Mouse (Mus musculus) heart, embryonic 16.5 days (tissue): ENCODE data around the gene Sstr3. TPM values are rescaled to one million over a fixed set of nuclear protein-coding genes. Genes with fewer than 3 reads are reported as not detected.

Experiments
- ATAC-seq: fragments of 200-750 bp; cut with Nextera tagmentation; replicated peaks from 2 replicates; pipeline ENCODE4 v1.8.0; 2017; ENCODE audit warnings: moderate number of reproducible peaks; ENCODE audit not compliant: insufficient read depth, low FRiP score; ENCODE audit errors: extremely low read depth
- H3K27ac ChIP-seq: fragments of 300-500 bp; sonication (generic); 2 replicates; pipeline ENCODE4 v1.5.1; 2014; ENCODE audit warnings: mild to moderate bottlenecking, low read length, control low read depth, moderate library complexity
- H3K27me3 ChIP-seq: fragments of 300-500 bp; sonication (generic); 2 replicates; pipeline ENCODE4 v1.6.1; 2014; ENCODE audit warnings: low read length, mixed read lengths; ENCODE audit not compliant: control insufficient read depth, insufficient read depth
- H3K36me3 ChIP-seq: fragments of 300-500 bp; sonication (generic); 2 replicates; pipeline ENCODE4 v1.6.1; 2014; ENCODE audit not compliant: control insufficient read depth, insufficient read depth
- H3K4me1 ChIP-seq: fragments of 300-500 bp; sonication (generic); 2 replicates; pipeline ENCODE4 v1.6.1; 2014; ENCODE audit warnings: low read length, mixed read lengths; ENCODE audit not compliant: control insufficient read depth, insufficient read depth
- H3K4me2 ChIP-seq: fragments of 300-500 bp; sonication (generic); 2 replicates; pipeline ENCODE4 v1.6.1; 2014; ENCODE audit warnings: low read depth, mild to moderate bottlenecking, control low read depth, low read length
- H3K4me3 ChIP-seq: fragments of 300-500 bp; sonication (generic); 2 replicates; pipeline ENCODE4 v1.5.1; 2014; ENCODE audit warnings: mild to moderate bottlenecking, control low read depth, low read length
- H3K9ac ChIP-seq: fragments of 300-500 bp; sonication (generic); 2 replicates; pipeline ENCODE4 v1.6.1; 2014; ENCODE audit warnings: low read length, control low read depth
- H3K9me3 ChIP-seq: fragments of 300-500 bp; sonication (generic); replicated peaks from 2 replicates; pipeline ENCODE4 v1.6.1; 2016; ENCODE audit warnings: low read length; ENCODE audit not compliant: control insufficient read depth
- WGBS: fragments of 180-500 bp; shearing (Covaris S2); extraction: QIAGEN DNeasy Blood & Tissue Kit; methylation state at CpG from one replicate; pipeline ENCODE4 v1.1.7; 2014; 5-methylcytosine and 5-hydroxymethylcytosine counted together
- polyA plus RNA-seq: library from polyadenylated mRNA; unstranded; fragments of >200 nt; fragmentation: Nextera tagmentation; extraction: Ambion mirVana; gene quantifications from 2 replicates; pipeline ENCODE4 v1.2.1, GENCODE M21; 2015

The Sstr3 gene
- polyA plus RNA-seq, 1 experiment from 2014 or later, result not detected

- Histone ChIP-seq H3K4me1 (no peaks in the 10 kb centered on the region), H3K36me3 (no peaks in the 10 kb centered on the region), H3K9ac (no peak overlapping the region), H3K9me3 (peaks cover 4% of the 10 kb centered on the region; the same call in 1 of the 2 replicates), H3K4me2 (no peak overlapping the region), H3K4me3 (no peak overlapping the region), H3K27me3 (no peaks in the 10 kb centered on the region), H3K27ac (no peak overlapping the region)
- WGBS, result 57% methylated on average over 18 of the region's 18 CpGs
- 0 out of 2 replicates have a peak, but pooled peaks have one; percentile 43 for ATAC-seq
Observed at GRCm38 (mm10) chr15:78587050-78587994, 42.8 kb upstream of the Sstr3 start.

- H3K4me1 ChIP-seq, result peaks cover 8% of the 10 kb centered on the region
- H3K27me3 ChIP-seq, result no peaks in the 10 kb centered on the region
- H3K4me2 ChIP-seq, result no peak overlapping the region
- no peak overlapping the region for H3K4me3 ChIP-seq
- no peak for ATAC-seq
- H3K9me3 ChIP-seq, result peaks cover 4% of the 10 kb centered on the region; the same call in 1 of the 2 replicates
- no peak overlapping the region for H3K9ac ChIP-seq
- no peaks in the 10 kb centered on the region for H3K36me3 ChIP-seq
- 83% methylated on average over 7 of the region's 7 CpGs for WGBS
- H3K27ac ChIP-seq, result no peak overlapping the region
Observed at GRCm38 (mm10) chr15:78585404-78585803, 40.9 kb upstream of the Sstr3 start.

- Histone ChIP-seq H3K36me3 (no peaks in the 10 kb centered on the region), H3K9ac (no peak overlapping the region), H3K9me3 (peaks cover 4% of the 10 kb centered on the region; the same call in 1 of the 2 replicates), H3K27me3 (no peaks in the 10 kb centered on the region), H3K4me1 (peaks cover 13% of the 10 kb centered on the region), H3K4me2 (no peak overlapping the region), H3K27ac (no peak overlapping the region), H3K4me3 (no peak overlapping the region)
- no peak for ATAC-seq
- WGBS, result 30% methylated on average over 11 of the region's 11 CpGs
Observed at GRCm38 (mm10) chr15:78583352-78583751, 38.9 kb upstream of the Sstr3 start.

GRCm38 (mm10) chr15:78576284-78576810 is 31.9 kb upstream of the Sstr3 start:
- Histone ChIP-seq H3K36me3 (no peaks in the 10 kb centered on the region), H3K27me3 (no peaks in the 10 kb centered on the region), H3K4me1 (peaks cover 20% of the 10 kb centered on the region), H3K4me3 (no peak overlapping the region), H3K27ac (no peak overlapping the region), H3K9ac (no peak overlapping the region), H3K9me3 (no peaks in the 10 kb centered on the region), H3K4me2 (no peak overlapping the region)
- WGBS, result 50% methylated on average over 4 of the region's 4 CpGs
- ATAC-seq, result no peak

- H3K4me2 ChIP-seq, result peak within 1 kb of the TSS; percentile 32; the same call in 1 of the 2 replicates
- WGBS, result 65% methylated on average over 8 of the region's 8 CpGs
- no peaks in the 10 kb centered on the region for H3K27me3 ChIP-seq
- H3K36me3 ChIP-seq, result no peaks in the 10 kb centered on the region
- no peak; the same call in 1 of the 2 replicates for ATAC-seq
- H3K27ac ChIP-seq, result peak within 1 kb of the TSS; percentile 66
- H3K4me1 ChIP-seq, result peaks cover 14% of the 10 kb centered on the region
- H3K9me3 ChIP-seq, result no peaks in the 10 kb centered on the region
- H3K9ac ChIP-seq, result peak within 1 kb of the TSS; percentile 53
- H3K4me3 ChIP-seq, result peak within 1 kb of the TSS; percentile 42
Observed at GRCm38 (mm10) chr15:78572658-78573397, 28.3 kb upstream of the Sstr3 start, which contains the start of gene Rac2. Gene Rac2, minus strand, starts transcription at chr15:78572783.

GRCm38 (mm10) chr15:78572270-78572600 is 27.8 kb upstream of the Sstr3 start:
- Histone ChIP-seq H3K4me3 (peak overlapping the region; percentile 42), H3K4me2 (0 out of 2 replicates have a peak overlapping the region, but pooled peaks have one; percentile 32), H3K4me1 (peaks cover 14% of the 10 kb centered on the region), H3K27me3 (no peaks in the 10 kb centered on the region), H3K27ac (peak overlapping the region; percentile 66), H3K9ac (peak overlapping the region; percentile 53; the same call in 1 of the 2 replicates), H3K9me3 (no peaks in the 10 kb centered on the region), H3K36me3 (no peaks in the 10 kb centered on the region)
- ATAC-seq, result no peak
- WGBS, result 85% methylated on average over 5 of the region's 5 CpGs

GRCm38 (mm10) chr15:78571554-78572269 is 27.2 kb upstream of the Sstr3 start:
- H3K9me3 ChIP-seq, result no peaks in the 10 kb centered on the region

GRCm38 (mm10) chr15:78570170-78570569 is 25.7 kb upstream of the Sstr3 start:
- Histone ChIP-seq H3K9me3 (no peaks in the 10 kb centered on the region), H3K4me1 (peaks cover 14% of the 10 kb centered on the region), H3K4me2 (no peak overlapping the region), H3K9ac (no peak overlapping the region), H3K27ac (no peak overlapping the region), H3K27me3 (no peaks in the 10 kb centered on the region), H3K4me3 (no peak overlapping the region), H3K36me3 (no peaks in the 10 kb centered on the region)
- 84% methylated on average over 5 of the region's 5 CpGs for WGBS
- ATAC-seq, result no peak

More at GRCm38 (mm10) chr15:78571554-78572269, 27.2 kb upstream of the Sstr3 start:
- Histone ChIP-seq H3K9ac (peak overlapping the region; percentile 53), H3K27me3 (no peaks in the 10 kb centered on the region), H3K4me3 (peak overlapping the region; percentile 42), H3K4me2 (peak overlapping the region; percentile 32), H3K27ac (peak overlapping the region; percentile 66), H3K36me3 (no peaks in the 10 kb centered on the region), H3K4me1 (peaks cover 14% of the 10 kb centered on the region)
- peak; percentile 70 for ATAC-seq
- WGBS, result 20% methylated on average over 16 of the region's 16 CpGs
